18 mouse cellular contexts compared by ENCODE assay signal in the genomic region with DNA sequence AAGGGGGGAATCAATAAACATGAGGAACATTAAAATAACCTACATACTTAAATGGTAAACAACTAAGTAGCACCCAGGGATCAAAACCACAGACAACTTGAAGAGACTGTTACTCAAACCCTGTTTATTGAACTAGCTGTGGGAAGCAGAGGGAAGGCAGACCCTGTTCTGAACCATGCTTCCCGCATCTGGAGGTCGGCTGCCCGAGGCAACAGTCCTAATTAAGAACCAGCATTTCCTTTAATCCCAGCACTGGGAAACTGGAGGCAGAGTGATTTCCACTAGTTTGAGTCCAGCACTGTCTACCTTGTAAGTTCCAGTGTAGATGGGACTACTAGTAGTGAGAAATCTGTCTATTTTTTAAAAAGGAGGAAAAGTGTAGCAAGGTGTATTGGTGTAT.
"Had no signal": no experiment of that assay in that cellular context is flagged by ENCODE, and none has a peak within 500 bp of the region (broad histone marks: within the 10 kb centered on the region; RNA-seq: fewer than 3 reads in every experiment).

No protein-coding gene starts in this region.

- H3K27me3 ChIP-seq: hindbrain, embryonic 13.5 days; hindbrain, embryonic 15.5 days; kidney, embryonic 15.5 days; limb, embryonic 13.5 days; limb, embryonic 15.5 days had no signal

- H3K36me3 ChIP-seq: heart, embryonic 13.5 days; heart, embryonic 15.5 days; hindbrain, embryonic 13.5 days; hindbrain, embryonic 15.5 days; kidney, embryonic 15.5 days; limb, embryonic 13.5 days; limb, embryonic 15.5 days had no signal

- DNase-seq: gastrocnemius, postnatal 14 days; gastrocnemius, postnatal 36 days; heart, adult 11 months; heart, adult 2 months; kidney, adult 11 months; layer of hippocampus, adult 9-11 months; layer of hippocampus, postnatal 36 days; left cerebral cortex, postnatal 4 days had no signal

- H3K4me1 ChIP-seq: kidney, embryonic 15.5 days had no signal

- H3K9me3 ChIP-seq: heart, embryonic 13.5 days; heart, embryonic 15.5 days; hindbrain, embryonic 13.5 days; hindbrain, embryonic 15.5 days; kidney, embryonic 15.5 days; limb, embryonic 13.5 days; limb, embryonic 15.5 days had no signal

- H3K27ac ChIP-seq: heart, adult 2 months; heart, embryonic 13.5 days; heart, embryonic 15.5 days; hindbrain, embryonic 13.5 days; hindbrain, embryonic 15.5 days; hindbrain, postnatal 0 days; kidney, embryonic 15.5 days; kidney, postnatal 0 days; limb, embryonic 13.5 days; limb, embryonic 15.5 days had no signal

- H3K4me2 ChIP-seq: heart, embryonic 11.5 days; heart, embryonic 13.5 days; heart, embryonic 15.5 days; hindbrain, embryonic 13.5 days; hindbrain, embryonic 15.5 days; kidney, embryonic 15.5 days; limb, embryonic 13.5 days; limb, embryonic 15.5 days had no signal

- H3K4me3 ChIP-seq: heart, adult 2 months; heart, embryonic 13.5 days; heart, embryonic 15.5 days; hindbrain, embryonic 13.5 days; hindbrain, embryonic 15.5 days; kidney, embryonic 15.5 days; limb, embryonic 13.5 days; limb, embryonic 15.5 days had no signal

- H3K9ac ChIP-seq: heart, embryonic 13.5 days; heart, embryonic 15.5 days; hindbrain, embryonic 15.5 days; kidney, embryonic 15.5 days; limb, embryonic 15.5 days had no signal
